Mouse (Mus musculus): Measurements from ENCODE around the gene Cenpb. TPM values are rescaled to one million over a fixed set of nuclear protein-coding genes. Genes with fewer than 3 reads are reported as not detected.

Cenpb gene
- total RNA-seq, 1 experiment = 38.5 TPM

GRCm38 (mm10) chr2:131147043-131147365 lies 32.9 kb downstream of the Cenpb start:
- DNase-seq (ENCODE audit: low read depth, low spot score) = no peak
- Histone ChIP-seq H3K4me3 (ENCODE audit: insufficient read depth in 1 of 2, low read depth in 1 of 2, low read length in 2 of 2, poor library complexity in 1 of 2, severe bottlenecking in 1 of 2) (no peak overlapping the region), H3K9ac (ENCODE audit: insufficient read depth, low read depth, low read length, poor library complexity, severe bottlenecking) (no peak overlapping the region), H3K36me3 (ENCODE audit: control insufficient read depth, insufficient read depth, low read length, poor library complexity, severe bottlenecking) (peaks cover 39% of the 10 kb centered on the region), H3K9me3 (ENCODE audit: control insufficient read depth, insufficient read depth, low read depth, low read length) (no peaks in the 10 kb centered on the region), H3K27ac (ENCODE audit: insufficient read depth, low read depth, low read length, poor library complexity, severe bottlenecking) (no peak overlapping the region), H3K4me1 (ENCODE audit: control insufficient read depth in 2 of 2, insufficient read depth in 2 of 2, low read length in 2 of 2, poor library complexity in 1 of 2) (peaks cover 3 to 19% of the 10 kb centered on the region in 2 experiments)
- no peak for TF ChIP-seq HCFC1 (IDR thresholded peaks at IDR 0.05; ENCODE audit: borderline replicate concordance, insufficient read depth, low read length)
- no peak for TF ChIP-seq ZC3H11A (IDR thresholded peaks at IDR 0.05; ENCODE audit: borderline replicate concordance, low read depth, low read length)
- no peak for TF ChIP-seq ZNF384 (IDR thresholded peaks at IDR 0.05; ENCODE audit: low read depth, low read length)
- TF ChIP-seq CHD2 (IDR thresholded peaks at IDR 0.05; ENCODE audit: low read depth, low read length) = no peak
- no peak for TF ChIP-seq MAFK (IDR thresholded peaks at IDR 0.05; ENCODE audit: insufficient read depth, low read depth, low read length)
- in situ Hi-C loops (cut with MboI; ENCODE audit: low sequenced_read_pairs in 2 of 2, unreplicated experiment in 2 of 2) = no loop called here

- Histone ChIP-seq H3K9me3 (ENCODE audit: control insufficient read depth, insufficient read depth, low read depth, low read length) (no peaks in the 10 kb centered on the region), H3K36me3 (ENCODE audit: control insufficient read depth, insufficient read depth, low read length, poor library complexity, severe bottlenecking) (peaks cover 39% of the 10 kb centered on the region)
- TF ChIP-seq CHD2 (IDR thresholded peaks at IDR 0.05; ENCODE audit: low read depth, low read length) (no peak), MAFK (IDR thresholded peaks at IDR 0.05; ENCODE audit: insufficient read depth, low read depth, low read length) (no peak), ZNF384 (IDR thresholded peaks at IDR 0.05; ENCODE audit: low read depth, low read length) (no peak), HCFC1 (IDR thresholded peaks at IDR 0.05; ENCODE audit: borderline replicate concordance, insufficient read depth, low read length) (no peak), ZC3H11A (IDR thresholded peaks at IDR 0.05; ENCODE audit: borderline replicate concordance, low read depth, low read length) (no peak)
Observed at GRCm38 (mm10) chr2:131146193-131147042, 33.4 kb downstream of the Cenpb start.

GRCm38 (mm10) chr2:131145536-131145935 lies 34.3 kb downstream of the Cenpb start:
- H3K4me3 ChIP-seq (ENCODE audit: insufficient read depth in 1 of 2, low read depth in 1 of 2, low read length in 2 of 2, poor library complexity in 1 of 2, severe bottlenecking in 1 of 2) = no peak overlapping the region
- H3K9me3 ChIP-seq (ENCODE audit: control insufficient read depth, insufficient read depth, low read depth, low read length) = no peaks in the 10 kb centered on the region
- H3K36me3 ChIP-seq (ENCODE audit: control insufficient read depth, insufficient read depth, low read length, poor library complexity, severe bottlenecking) = peaks cover 32% of the 10 kb centered on the region
- H3K27ac ChIP-seq (ENCODE audit: insufficient read depth, low read depth, low read length, poor library complexity, severe bottlenecking) = no peak overlapping the region
- no peak for TF ChIP-seq HCFC1 (IDR thresholded peaks at IDR 0.05; ENCODE audit: borderline replicate concordance, insufficient read depth, low read length)
- no peak for TF ChIP-seq CHD2 (IDR thresholded peaks at IDR 0.05; ENCODE audit: low read depth, low read length)
- no peak for TF ChIP-seq MAFK (IDR thresholded peaks at IDR 0.05; ENCODE audit: insufficient read depth, low read depth, low read length)
- TF ChIP-seq ZNF384 (IDR thresholded peaks at IDR 0.05; ENCODE audit: low read depth, low read length) = no peak
- no peak for TF ChIP-seq ZC3H11A (IDR thresholded peaks at IDR 0.05; ENCODE audit: borderline replicate concordance, low read depth, low read length)
- in situ Hi-C loops (cut with MboI; ENCODE audit: low sequenced_read_pairs in 2 of 2, unreplicated experiment in 2 of 2) = no loop called here
- no peak for DNase-seq (ENCODE audit: low read depth, low spot score)
- peaks cover 0 to 13% of the 10 kb centered on the region in 2 experiments; a peak in 1 of 4 replicates for H3K4me1 ChIP-seq (ENCODE audit: control insufficient read depth in 2 of 2, insufficient read depth in 2 of 2, low read length in 2 of 2, poor library complexity in 1 of 2)
- no peak overlapping the region for H3K9ac ChIP-seq (ENCODE audit: insufficient read depth, low read depth, low read length, poor library complexity, severe bottlenecking)

More at GRCm38 (mm10) chr2:131146193-131147042, 33.4 kb downstream of the Cenpb start:
- DNase-seq (ENCODE audit: low read depth, low spot score) = no peak
- Histone ChIP-seq H3K27ac (ENCODE audit: insufficient read depth, low read depth, low read length, poor library complexity, severe bottlenecking) (no peak overlapping the region), H3K9ac (ENCODE audit: insufficient read depth, low read depth, low read length, poor library complexity, severe bottlenecking) (no peak overlapping the region), H3K4me1 (ENCODE audit: control insufficient read depth in 2 of 2, insufficient read depth in 2 of 2, low read length in 2 of 2, poor library complexity in 1 of 2) (peaks cover 0 to 15% of the 10 kb centered on the region in 2 experiments; a peak in 2 of 4 replicates), H3K4me3 (ENCODE audit: insufficient read depth in 1 of 2, low read depth in 1 of 2, low read length in 2 of 2, poor library complexity in 1 of 2, severe bottlenecking in 1 of 2) (no peak overlapping the region)
- in situ Hi-C loops (cut with MboI; ENCODE audit: low sequenced_read_pairs in 2 of 2, unreplicated experiment in 2 of 2) = no loop called here

GRCm38 (mm10) chr2:131145121-131145520 lies 34.7 kb downstream of the Cenpb start:
- Histone ChIP-seq H3K36me3 (ENCODE audit: control insufficient read depth, insufficient read depth, low read length, poor library complexity, severe bottlenecking) (peaks cover 32% of the 10 kb centered on the region), H3K9ac (ENCODE audit: insufficient read depth, low read depth, low read length, poor library complexity, severe bottlenecking) (peak overlapping the region; percentile 19; the same call in 1 of the 2 replicates), H3K4me3 (ENCODE audit: insufficient read depth in 1 of 2, low read depth in 1 of 2, low read length in 2 of 2, poor library complexity in 1 of 2, severe bottlenecking in 1 of 2) (peak overlapping the region; percentile 51 to 55; a peak in 3 of 4 replicates), H3K27ac (ENCODE audit: insufficient read depth, low read depth, low read length, poor library complexity, severe bottlenecking) (no peak overlapping the region), H3K4me1 (ENCODE audit: control insufficient read depth in 2 of 2, insufficient read depth in 2 of 2, low read length in 2 of 2, poor library complexity in 1 of 2) (peaks cover 0 to 13% of the 10 kb centered on the region in 2 experiments; a peak in 1 of 4 replicates), H3K9me3 (ENCODE audit: control insufficient read depth, insufficient read depth, low read depth, low read length) (no peaks in the 10 kb centered on the region)
- DNase-seq (ENCODE audit: low read depth, low spot score) = no peak
- in situ Hi-C loops (cut with MboI; ENCODE audit: low sequenced_read_pairs in 2 of 2, unreplicated experiment in 2 of 2) = no loop called here
- TF ChIP-seq CHD2 (IDR thresholded peaks at IDR 0.05; ENCODE audit: low read depth, low read length) (no peak), HCFC1 (IDR thresholded peaks at IDR 0.05; ENCODE audit: borderline replicate concordance, insufficient read depth, low read length) (no peak), ZNF384 (IDR thresholded peaks at IDR 0.05; ENCODE audit: low read depth, low read length) (no peak), MAFK (IDR thresholded peaks at IDR 0.05; ENCODE audit: insufficient read depth, low read depth, low read length) (no peak), ZC3H11A (IDR thresholded peaks at IDR 0.05; ENCODE audit: borderline replicate concordance, low read depth, low read length) (no peak)

All from ES-E14 (cell line).